In genomic region chr8:126536928-126537618, GRCm38 (mm10) we compare ENCODE assay signal across 8 mouse cellular contexts. TPM values are rescaled to one million over a fixed set of nuclear protein-coding genes. Genes with fewer than 3 reads are reported as not detected.
A peak's percentile ranks its signal among the peaks of the same experiment; 100 is the strongest.
DNase-seq lines count a peak whose midpoint lies in the region; ATAC-seq and TF ChIP-seq lines count a peak whose summit lies in the region.

No protein-coding gene starts in this region.

- peak overlapping the region; percentile 76 for H3K27ac ChIP-seq in cortical plate, adult 2 months (ENCODE audit: insufficient read depth, low read length)
- H3K27ac ChIP-seq in intestine, postnatal 0 days (ENCODE audit: low read depth, low read length): peak overlapping the region; percentile 51
- peak overlapping the region; percentile 98 for H3K27ac ChIP-seq in midbrain, embryonic 13.5 days

- peak; percentile 39; the same call in 1 of the 2 replicates for ATAC-seq in intestine, postnatal 0 days
- peak; percentile 74 for ATAC-seq in midbrain, embryonic 13.5 days

- peak; percentile 82 for DNase-seq in adrenal gland, postnatal 10 days
- peak; percentile 47 to 80 for DNase-seq in gastrocnemius, postnatal 4 days (ENCODE audit: low spot score in 2 of 2)
- DNase-seq in left cerebral cortex, postnatal 10 days (ENCODE audit: extremely low spot score in 1 of 2, low spot score in 2 of 2): peak; percentile 91 to 92
- DNase-seq in telencephalon, adult 2 months (ENCODE audit: low read depth, low spot score): peak; percentile 96
- DNase-seq in thymus, postnatal 36 days: no peak

- H3K36me3 ChIP-seq in intestine, postnatal 0 days (ENCODE audit: control insufficient read depth, insufficient read depth): no peaks in the 10 kb centered on the region
- H3K36me3 ChIP-seq in midbrain, embryonic 13.5 days: no peaks in the 10 kb centered on the region

- H3K9me3 ChIP-seq in intestine, postnatal 0 days (ENCODE audit: control insufficient read depth): no peaks in the 10 kb centered on the region
- H3K9me3 ChIP-seq in midbrain, embryonic 13.5 days: no peaks in the 10 kb centered on the region

- TF ChIP-seq CTCF in cortical plate, adult 2 months (IDR thresholded peaks at IDR 0.05; ENCODE audit: extremely low read depth, insufficient read depth, low read length): no peak
- no peak for TF ChIP-seq CTCF in intestine, postnatal 0 days (IDR thresholded peaks at IDR 0.05; ENCODE audit: low read depth)

- peak overlapping the region; percentile 55; the same call in 1 of the 2 replicates for H3K4me2 ChIP-seq in intestine, postnatal 0 days (replicated peaks; ENCODE audit: low read depth)
- H3K4me2 ChIP-seq in midbrain, embryonic 13.5 days (replicated peaks): peak overlapping the region; percentile 34

- no peak overlapping the region for H3K4me3 ChIP-seq in cortical plate, adult 2 months (ENCODE audit: insufficient read depth, low read length)
- no peak overlapping the region for H3K4me3 ChIP-seq in intestine, postnatal 0 days (ENCODE audit: low read depth, low read length)
- H3K4me3 ChIP-seq in midbrain, embryonic 13.5 days (replicated peaks): no peak overlapping the region

- intact Hi-C loops in left cerebral cortex, postnatal 10 days (cut with DNase I): loop anchor here (5.0 kb wide), 1 partner anchor 45 kb away; no protein-coding TSS in a partner anchor

- H3K27me3 ChIP-seq in intestine, postnatal 0 days (replicated peaks; ENCODE audit: control insufficient read depth, insufficient read depth, low read length): no peaks in the 10 kb centered on the region
- H3K27me3 ChIP-seq in midbrain, embryonic 13.5 days: no peaks in the 10 kb centered on the region

- no peak overlapping the region for H3K9ac ChIP-seq in intestine, postnatal 0 days (ENCODE audit: low read depth, low read length)
- H3K9ac ChIP-seq in midbrain, embryonic 13.5 days (replicated peaks): peak overlapping the region; percentile 44

- H3K4me1 ChIP-seq in cortical plate, adult 2 months (ENCODE audit: control insufficient read depth, insufficient read depth, low read length): peaks cover 19% of the 10 kb centered on the region
- peaks cover 10% of the 10 kb centered on the region; the same call in 1 of the 2 replicates for H3K4me1 ChIP-seq in intestine, postnatal 0 days (replicated peaks; ENCODE audit: control insufficient read depth, insufficient read depth, low read length)
- peaks cover 60% of the 10 kb centered on the region for H3K4me1 ChIP-seq in midbrain, embryonic 13.5 days (replicated peaks)

- TF ChIP-seq POLR2A in cortical plate, adult 2 months (IDR thresholded peaks at IDR 0.05; ENCODE audit: extremely low read depth, insufficient read depth, low read length): 0 out of 2 replicates have a peak, but pooled peaks have one; percentile 35

- WGBS in intestine, postnatal 0 days: 13% methylated on average over 6 of the region's 6 CpGs
- WGBS in midbrain, embryonic 13.5 days: 6% methylated on average over 6 of the region's 6 CpGs

RNA-seq across cellular contexts. Expression of gene Irf2bp2, which starts 56.7 kb away (rescaled TPM):
- 100 to 1,000 TPM in 1 of 2 experiments, 10 to 100 TPM in 1; 91.0 to 110 TPM for total RNA-seq in adrenal gland, postnatal 10 days (2021)
- 32.9 and 33.2 TPM in 2 replicates for polyA plus RNA-seq in cortical plate, adult 2 months (2012; rRNA removed)
- total RNA-seq in gastrocnemius, postnatal 4 days (2021): 10 to 100 TPM; 71.8 to 76.1 TPM
- 13.3 and 14.9 TPM in 2 replicates for polyA plus RNA-seq in intestine, postnatal 0 days (2015; fragmentation: Nextera tagmentation; extraction: Ambion mirVana)
- 10 to 100 TPM; 51.2 to 54.6 TPM for total RNA-seq in left cerebral cortex, postnatal 10 days (2021)
- 8.3 and 9.2 TPM in 2 replicates for polyA plus RNA-seq in midbrain, embryonic 13.5 days (2015; fragmentation: Nextera tagmentation; extraction: Ambion mirVana)

Comparison
In these comparisons a context has a peak if more than half of its experiments do, and no peak if none do; other contexts are left out.
1. DNase-seq: peak in adrenal gland, postnatal 10 days (single experiment), gastrocnemius, postnatal 4 days (2 of 2), left cerebral cortex, postnatal 10 days (2 of 2) and telencephalon, adult 2 months (single experiment); none in thymus, postnatal 36 days (0 of 2).
2. Peak in every context shown above with its lines, with median percentiles within 50 percentile points of each other: H3K27ac ChIP-seq.